Mouse (Mus musculus) midbrain, embryonic 11.5 days (tissue): ENCODE results near the gene Cxcl12. TPM values are rescaled to one million over a fixed set of nuclear protein-coding genes. Genes with fewer than 3 reads are reported as not detected.

Experiments used
- ATAC-seq: fragments of 200-750 bp; cut with Nextera tagmentation; 2 replicates; pipeline ENCODE4 v1.8.0; 2017; ENCODE audit warnings: moderate TSS enrichment, moderate library complexity; ENCODE audit not compliant: low FRiP score
- DNase-seq: peaks from one replicate; pipeline ENCODE4 v3.0.0; 2015; ENCODE audit warnings: low spot score; ENCODE audit errors: missing footprints
- H3K27ac ChIP-seq: fragments of 300-500 bp; sonication (generic); 2 replicates; pipeline ENCODE4 v1.5.1; 2014; ENCODE audit warnings: low read depth, low read length
- H3K27me3 ChIP-seq: fragments of 300-500 bp; sonication (generic); 2 replicates; pipeline ENCODE4 v1.6.1; 2014; ENCODE audit warnings: mild to moderate bottlenecking, low read length, moderate library complexity, mixed read lengths; ENCODE audit not compliant: control insufficient read depth, insufficient read depth
- H3K36me3 ChIP-seq: fragments of 300-500 bp; sonication (generic); 2 replicates; pipeline ENCODE4 v1.6.1; 2014; ENCODE audit warnings: mild to moderate bottlenecking, low read length, moderate library complexity, mixed read lengths; ENCODE audit not compliant: control insufficient read depth, insufficient read depth
- H3K4me1 ChIP-seq: fragments of 300-500 bp; sonication (generic); 2 replicates; pipeline ENCODE4 v1.6.1; 2014; ENCODE audit warnings: low read length; ENCODE audit not compliant: control insufficient read depth, insufficient read depth
- H3K4me2 ChIP-seq: fragments of 300-500 bp; sonication (generic); 2 replicates; pipeline ENCODE4 v1.6.1; 2014; ENCODE audit warnings: mild to moderate bottlenecking, moderate library complexity
- H3K4me3 ChIP-seq: fragments of 300-500 bp; sonication (generic); 2 replicates; pipeline ENCODE4 v1.5.1; 2014; ENCODE audit warnings: low read depth, low read length
- H3K9ac ChIP-seq: fragments of 300-500 bp; sonication (generic); 2 replicates; pipeline ENCODE4 v1.6.1; 2014; ENCODE audit warnings: low read length
- H3K9me3 ChIP-seq: fragments of 300-500 bp; sonication (generic); 2 replicates; pipeline ENCODE4 v1.6.1; 2016; ENCODE audit warnings: low read length; ENCODE audit not compliant: control insufficient read depth
- WGBS: fragments of 180-500 bp; shearing (Covaris S2); extraction: QIAGEN DNeasy Blood & Tissue Kit; methylation state at CpG from one replicate; pipeline ENCODE4 v1.1.7; 2014; 5-methylcytosine and 5-hydroxymethylcytosine counted together
- polyA plus RNA-seq: library from polyadenylated mRNA; unstranded; fragments of >200 nt; fragmentation: Nextera tagmentation; extraction: Ambion mirVana; gene quantifications from 2 replicates; pipeline ENCODE4 v1.2.1, GENCODE M21; 2014

Cxcl12 gene
- polyA plus RNA-seq, 1 experiment from 2014 or later: 70.9 TPM

GRCm38 (mm10) chr6:117207289-117207688, 39.0 kb downstream of the Cxcl12 start:
- WGBS: 83% methylated on average over 1 of the region's 1 CpGs

DNA sequence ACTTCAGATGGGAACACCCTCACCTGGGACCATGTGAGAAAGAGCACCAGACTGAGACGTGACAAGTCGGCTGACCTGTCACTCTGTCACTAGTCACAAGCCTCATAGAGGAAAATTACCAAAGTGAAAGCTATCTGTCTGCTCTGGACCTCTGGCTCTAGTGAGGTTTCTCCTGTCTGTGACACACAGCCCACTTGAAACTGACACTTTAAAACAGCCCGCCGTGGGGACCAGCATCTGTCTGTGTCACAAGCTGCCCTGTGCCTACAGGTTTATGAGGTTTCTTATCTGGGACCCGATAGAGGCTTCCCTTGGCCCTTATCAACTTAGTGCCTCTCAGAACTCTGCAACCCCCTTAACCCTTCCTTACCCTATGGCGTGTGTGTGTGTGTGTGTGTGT, 41.8 kb downstream of the Cxcl12 start:
- Histone ChIP-seq H3K9me3 (no peaks in the 10 kb centered on the region), H3K27me3 (no peaks in the 10 kb centered on the region), H3K27ac (no peak overlapping the region), H3K4me2 (no peak overlapping the region), H3K4me1 (no peaks in the 10 kb centered on the region), H3K9ac (no peak overlapping the region), H3K4me3 (no peak overlapping the region), H3K36me3 (no peaks in the 10 kb centered on the region)
- DNase-seq: no peak
- 85% methylated on average over 6 of the region's 6 CpGs for WGBS
- ATAC-seq: no peak

More at GRCm38 (mm10) chr6:117207289-117207688, 39.0 kb downstream of the Cxcl12 start:
- no peaks in the 10 kb centered on the region for H3K36me3 ChIP-seq
- H3K9ac ChIP-seq: no peak overlapping the region
- ATAC-seq (no peak), DNase-seq (no peak)
- H3K4me2 ChIP-seq: no peak overlapping the region
- no peaks in the 10 kb centered on the region for H3K9me3 ChIP-seq
- no peaks in the 10 kb centered on the region for H3K27me3 ChIP-seq
- no peak overlapping the region for H3K4me3 ChIP-seq
- H3K27ac ChIP-seq: no peak overlapping the region
- H3K4me1 ChIP-seq: no peaks in the 10 kb centered on the region

DNA sequence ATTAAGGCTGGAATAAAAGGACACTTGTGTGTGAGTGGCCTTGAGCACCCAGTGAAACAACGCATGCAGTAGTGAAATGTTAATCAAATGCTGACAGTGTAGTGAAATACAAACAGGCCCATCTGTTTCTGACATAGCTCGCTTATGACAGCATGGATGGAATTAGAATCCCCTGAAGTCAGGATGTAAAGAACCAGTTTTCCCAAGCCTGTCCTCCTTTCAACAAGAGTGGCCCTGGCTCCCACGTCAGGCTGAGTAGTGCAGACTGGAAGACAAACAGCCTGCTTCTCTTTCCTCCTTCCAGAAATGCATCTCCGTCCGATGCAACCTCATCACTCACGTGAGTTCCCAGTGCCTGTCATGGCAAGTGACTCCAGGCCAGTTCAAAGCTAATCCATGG, 42.2 kb downstream of the Cxcl12 start:
- ATAC-seq: no peak
- no peak for DNase-seq
- no peak overlapping the region for H3K9ac ChIP-seq
- no peaks in the 10 kb centered on the region for H3K9me3 ChIP-seq
- no peaks in the 10 kb centered on the region for H3K4me1 ChIP-seq
- H3K27me3 ChIP-seq: no peaks in the 10 kb centered on the region
- H3K36me3 ChIP-seq: no peaks in the 10 kb centered on the region
- no peak overlapping the region for H3K4me3 ChIP-seq
- 76% methylated on average over 6 of the region's 6 CpGs for WGBS
- H3K27ac ChIP-seq: no peak overlapping the region
- no peak overlapping the region for H3K4me2 ChIP-seq

DNA sequence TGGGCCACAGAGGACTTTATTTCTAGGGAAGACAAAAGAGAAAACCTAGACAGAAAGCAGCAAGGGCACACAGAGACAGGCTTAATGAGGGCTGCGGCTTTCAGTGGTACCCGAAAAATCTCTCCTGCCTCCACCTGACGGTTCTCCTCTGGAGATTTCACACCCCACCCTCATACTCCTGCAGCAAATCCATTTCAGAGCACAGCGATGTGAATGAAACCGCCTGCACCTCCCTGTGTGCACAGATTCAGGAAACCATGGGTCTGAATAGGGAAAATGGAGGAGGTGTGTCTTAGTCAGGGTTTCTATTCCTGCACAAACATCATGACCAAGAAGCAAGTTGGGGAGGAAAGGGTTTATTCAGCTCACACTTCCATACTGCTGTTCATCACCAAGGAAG, 46.2 kb downstream of the Cxcl12 start:
- no peak overlapping the region for H3K9ac ChIP-seq
- DNase-seq (no peak), ATAC-seq (no peak)
- no peaks in the 10 kb centered on the region for H3K27me3 ChIP-seq
- no peak overlapping the region for H3K4me2 ChIP-seq
- no peaks in the 10 kb centered on the region for H3K4me1 ChIP-seq
- H3K4me3 ChIP-seq: no peak overlapping the region
- WGBS: 86% methylated on average over 5 of the region's 5 CpGs
- no peaks in the 10 kb centered on the region for H3K9me3 ChIP-seq
- no peaks in the 10 kb centered on the region for H3K36me3 ChIP-seq
- H3K27ac ChIP-seq: no peak overlapping the region

DNA sequence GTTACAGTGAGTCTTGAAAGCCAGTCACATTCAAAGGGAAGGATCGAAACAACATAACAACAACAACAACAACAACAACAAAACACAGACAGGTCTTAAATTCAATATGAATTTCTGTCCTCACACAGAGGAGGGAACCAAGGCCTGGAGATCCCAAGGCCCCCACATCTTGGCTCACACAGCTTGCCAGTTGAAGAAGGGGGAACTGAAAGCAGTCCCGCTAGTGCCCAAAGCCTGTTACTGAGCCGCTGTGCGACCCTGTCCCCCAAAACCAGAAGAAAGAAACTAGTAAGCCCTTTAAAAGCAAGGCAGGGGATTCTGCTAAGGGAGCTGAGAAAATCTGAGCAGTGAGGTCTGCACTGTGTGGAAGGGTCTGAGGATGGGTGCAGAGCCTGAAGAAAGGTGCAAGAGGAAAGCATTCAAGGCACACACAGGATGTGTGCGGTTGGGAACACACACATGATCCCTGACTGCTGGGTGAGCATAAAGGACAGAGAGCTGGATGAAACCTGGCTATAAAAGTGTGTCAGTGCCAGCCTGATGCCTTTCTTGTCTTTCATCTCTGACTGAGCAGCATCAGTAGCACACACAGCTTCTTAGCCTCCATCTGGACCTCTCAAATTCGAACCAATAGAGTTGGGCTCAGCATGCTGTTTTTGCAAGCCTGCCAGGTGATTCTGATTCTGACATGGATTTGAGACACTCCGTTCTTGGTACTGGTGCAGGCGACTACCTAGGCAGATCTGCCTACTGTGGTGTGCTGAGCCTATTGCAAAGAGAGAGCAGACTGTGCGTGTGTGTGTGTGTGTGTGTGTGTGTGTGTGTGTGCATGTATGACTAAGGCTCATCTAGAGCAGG, 50.3 kb downstream of the Cxcl12 start:
- WGBS: 88% methylated on average over 9 of the region's 9 CpGs

GRCm38 (mm10) chr6:117219300-117219680, 51.0 kb downstream of the Cxcl12 start:
- H3K4me2 ChIP-seq: no peak overlapping the region
- H3K4me3 ChIP-seq: no peak overlapping the region
- no peaks in the 10 kb centered on the region for H3K4me1 ChIP-seq
- H3K27ac ChIP-seq: no peak overlapping the region
- H3K9ac ChIP-seq: no peak overlapping the region
- DNase-seq (no peak), ATAC-seq (no peak)
- H3K27me3 ChIP-seq: no peaks in the 10 kb centered on the region
- 71% methylated on average over 3 of the region's 3 CpGs for WGBS
- H3K36me3 ChIP-seq: no peaks in the 10 kb centered on the region
- no peaks in the 10 kb centered on the region for H3K9me3 ChIP-seq

More for the DNA sequence above, 50.3 kb downstream of the Cxcl12 start:
- H3K36me3 ChIP-seq: no peaks in the 10 kb centered on the region
- H3K4me3 ChIP-seq: no peak overlapping the region
- H3K9ac ChIP-seq: no peak overlapping the region
- H3K27ac ChIP-seq: no peak overlapping the region
- ATAC-seq: no peak
- no peak for DNase-seq
- H3K9me3 ChIP-seq: no peaks in the 10 kb centered on the region
- H3K4me1 ChIP-seq: no peaks in the 10 kb centered on the region
- H3K27me3 ChIP-seq: no peaks in the 10 kb centered on the region
- no peak overlapping the region for H3K4me2 ChIP-seq

- 90% methylated on average over 7 of the region's 7 CpGs for WGBS
- no peaks in the 10 kb centered on the region for H3K36me3 ChIP-seq
Observed at GRCm38 (mm10) chr6:117219911-117220481, 51.7 kb downstream of the Cxcl12 start.

DNA sequence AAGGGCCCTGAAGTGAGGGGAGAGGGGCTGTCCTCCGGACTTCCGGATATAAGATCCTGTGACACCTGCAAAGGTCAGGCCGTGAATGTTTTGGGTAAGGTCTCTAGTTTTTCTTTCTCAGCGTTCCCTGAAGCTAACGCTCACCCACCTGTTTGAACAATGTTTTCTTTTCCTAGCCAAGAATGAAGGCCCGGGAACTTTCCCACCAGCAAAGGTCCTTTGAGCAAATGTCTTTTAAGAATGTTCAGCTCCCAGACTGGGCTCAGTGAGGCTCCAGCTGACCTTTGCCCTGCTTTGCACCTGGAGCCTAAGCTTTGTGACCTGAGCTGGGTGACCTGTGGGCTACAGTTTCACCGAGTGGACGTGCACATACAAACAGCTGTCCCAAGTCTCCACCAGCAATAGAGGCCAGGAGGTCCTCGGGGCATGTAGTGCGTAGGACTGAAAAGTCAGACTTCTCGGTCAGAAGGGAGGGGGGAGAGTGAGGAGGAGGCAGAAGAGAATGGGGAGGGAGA, 52.6 kb downstream of the Cxcl12 start:
- ATAC-seq: no peak
- WGBS: 76% methylated on average over 11 of the region's 11 CpGs

More at GRCm38 (mm10) chr6:117219911-117220481, 51.7 kb downstream of the Cxcl12 start:
- DNase-seq: no peak
- H3K27ac ChIP-seq: no peak overlapping the region
- no peak for ATAC-seq
- H3K4me2 ChIP-seq: no peak overlapping the region
- H3K27me3 ChIP-seq: no peaks in the 10 kb centered on the region
- H3K4me1 ChIP-seq: no peaks in the 10 kb centered on the region
- H3K4me3 ChIP-seq: no peak overlapping the region
- no peaks in the 10 kb centered on the region for H3K9me3 ChIP-seq
- no peak overlapping the region for H3K9ac ChIP-seq

More for the DNA sequence above, 52.6 kb downstream of the Cxcl12 start:
- Histone ChIP-seq H3K27me3 (no peaks in the 10 kb centered on the region), H3K4me1 (no peaks in the 10 kb centered on the region), H3K9ac (no peak overlapping the region), H3K36me3 (no peaks in the 10 kb centered on the region), H3K27ac (no peak overlapping the region), H3K9me3 (no peaks in the 10 kb centered on the region), H3K4me3 (no peak overlapping the region), H3K4me2 (no peak overlapping the region)
- DNase-seq: no peak
